Mouse (Mus musculus) MN1 (cell line): ENCODE data around the gene Esrp2.

Experiments used
- DNase-seq: peaks from one replicate; pipeline ENCODE4 v3.0.0-alpha.2; 2016; ENCODE audit warnings: low spot score

Gene Esrp2

DNA sequence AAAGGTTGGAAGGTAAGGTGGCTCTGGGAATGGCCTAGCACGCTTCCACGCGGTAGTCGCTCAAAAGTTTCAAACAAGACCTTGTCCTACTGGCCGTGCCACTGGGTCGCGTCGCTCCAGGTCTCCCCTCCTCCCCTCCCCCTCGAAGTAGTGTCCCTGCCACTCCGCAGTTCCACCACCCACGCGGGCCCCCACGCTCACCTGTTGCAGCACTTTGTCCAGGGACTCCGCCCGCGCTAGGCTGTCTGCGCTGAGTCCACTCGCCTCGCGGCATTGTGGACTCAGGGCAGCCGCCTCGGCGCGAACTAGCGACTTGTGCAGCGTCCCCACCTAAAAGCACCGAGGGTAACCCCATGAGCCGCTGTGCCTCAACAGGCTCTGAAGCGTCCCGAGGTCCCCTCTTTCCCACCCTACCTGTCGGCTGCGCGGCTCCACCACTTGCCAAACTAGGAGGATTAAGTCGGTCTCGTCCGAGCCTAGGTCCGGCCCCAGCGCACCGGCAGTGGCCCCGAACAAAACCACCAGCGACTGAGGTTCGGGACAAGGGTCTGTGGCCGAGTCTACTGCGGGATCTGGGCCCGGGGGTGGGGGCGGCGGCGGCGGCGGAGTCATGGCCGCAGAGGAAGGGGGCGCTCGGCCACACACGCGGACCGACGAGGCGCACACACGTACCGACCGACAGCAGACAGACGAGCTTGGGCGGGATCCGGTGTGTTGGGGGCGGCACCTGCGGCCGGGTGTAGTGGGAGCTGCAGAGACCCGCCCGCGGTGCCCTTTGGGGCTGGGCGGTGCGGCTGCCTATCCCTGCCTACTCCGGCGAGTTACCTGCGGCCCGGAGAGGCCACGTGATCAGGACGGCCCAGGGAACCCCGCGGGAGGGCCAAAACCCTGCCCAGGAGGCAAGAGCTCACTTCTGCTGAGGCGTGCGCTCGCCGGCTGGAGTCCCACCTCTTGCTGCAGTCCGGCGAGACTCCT, at the start of gene Esrp2:
Gene Esrp2, minus strand, starts transcription at position 819 of the 975 bp plus-strand sequence.
- DNase-seq = peak; percentile 36

DNA sequence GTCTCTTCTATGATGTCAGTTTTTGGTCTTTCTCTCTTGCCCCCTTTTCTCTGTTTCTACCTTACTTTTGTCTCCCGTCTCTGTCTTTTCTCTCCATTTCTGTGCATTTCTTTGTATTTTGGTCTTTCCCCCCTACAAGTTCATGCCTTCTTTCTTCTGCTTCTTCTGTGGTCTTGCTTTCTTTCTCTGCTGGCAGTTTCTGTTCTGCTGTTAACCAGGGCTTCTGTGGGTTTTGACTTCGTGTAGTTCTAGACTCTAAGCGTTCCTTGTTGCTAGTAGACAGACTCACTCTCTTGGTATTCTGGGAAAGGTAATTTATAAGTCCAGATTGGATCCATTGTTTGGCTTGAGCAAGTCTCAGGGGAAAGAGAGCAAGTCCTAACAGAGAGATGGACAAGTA, 49.6 kb upstream of the Esrp2 start:
- DNase-seq = no peak

GRCm38 (mm10) chr8:106185628-106186270, 49.0 kb upstream of the Esrp2 start:
- no peak for DNase-seq

DNA sequence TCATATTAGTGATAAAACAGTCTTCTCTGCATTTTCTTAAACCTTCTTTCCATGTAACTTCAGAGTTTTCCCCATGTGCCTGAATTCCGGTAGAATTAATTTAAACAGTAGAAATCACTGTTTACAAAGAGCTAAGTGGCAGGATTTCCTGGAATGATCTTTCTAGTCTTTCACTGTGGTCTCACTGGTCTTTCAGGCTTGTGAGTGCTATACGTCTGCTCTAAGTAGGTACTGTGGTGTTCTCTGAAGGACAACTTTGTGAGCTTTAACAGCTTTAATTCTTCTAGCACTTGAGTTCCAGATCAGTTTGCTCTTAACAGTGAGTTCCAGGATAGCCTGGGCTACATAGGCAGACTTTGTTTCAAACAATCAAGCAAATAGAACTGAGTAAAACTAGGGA, 41.7 kb upstream of the Esrp2 start:
- DNase-seq = no peak

- no peak for DNase-seq
Measured at GRCm38 (mm10) chr8:106177594-106177993, 40.8 kb upstream of the Esrp2 start.

- DNase-seq = no peak
Measured at GRCm38 (mm10) chr8:106176891-106177290, 40.1 kb upstream of the Esrp2 start.

- peak; percentile 25 for DNase-seq
Measured at GRCm38 (mm10) chr8:106173566-106173965, 36.8 kb upstream of the Esrp2 start.

DNA sequence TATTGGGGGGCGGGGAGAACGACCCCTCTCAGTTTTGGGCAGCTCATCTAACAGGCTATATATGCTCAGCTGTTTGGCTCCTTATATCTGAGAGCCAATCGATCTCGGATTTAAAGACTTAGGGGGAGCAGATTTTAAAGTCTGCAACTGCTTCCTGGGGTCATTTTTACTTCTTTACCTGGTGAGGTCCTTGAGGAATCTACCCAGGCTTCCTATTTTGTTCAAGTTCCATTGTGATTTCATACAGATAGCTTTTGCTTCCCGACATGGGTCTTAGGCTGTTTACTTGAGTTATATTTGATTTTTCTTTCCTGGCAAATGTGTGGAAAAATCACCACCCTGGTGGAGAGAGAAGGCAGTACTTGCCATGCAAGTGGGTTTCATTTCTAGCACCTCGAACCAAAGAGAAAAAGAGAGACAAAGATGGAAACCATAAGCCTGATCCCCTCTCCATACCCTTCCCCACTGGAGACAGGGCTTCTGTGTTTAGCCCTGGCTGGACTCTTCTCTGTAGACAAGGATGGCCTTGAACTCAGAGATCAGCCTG, 33.2 kb upstream of the Esrp2 start:
- DNase-seq = peak; percentile 41

DNA sequence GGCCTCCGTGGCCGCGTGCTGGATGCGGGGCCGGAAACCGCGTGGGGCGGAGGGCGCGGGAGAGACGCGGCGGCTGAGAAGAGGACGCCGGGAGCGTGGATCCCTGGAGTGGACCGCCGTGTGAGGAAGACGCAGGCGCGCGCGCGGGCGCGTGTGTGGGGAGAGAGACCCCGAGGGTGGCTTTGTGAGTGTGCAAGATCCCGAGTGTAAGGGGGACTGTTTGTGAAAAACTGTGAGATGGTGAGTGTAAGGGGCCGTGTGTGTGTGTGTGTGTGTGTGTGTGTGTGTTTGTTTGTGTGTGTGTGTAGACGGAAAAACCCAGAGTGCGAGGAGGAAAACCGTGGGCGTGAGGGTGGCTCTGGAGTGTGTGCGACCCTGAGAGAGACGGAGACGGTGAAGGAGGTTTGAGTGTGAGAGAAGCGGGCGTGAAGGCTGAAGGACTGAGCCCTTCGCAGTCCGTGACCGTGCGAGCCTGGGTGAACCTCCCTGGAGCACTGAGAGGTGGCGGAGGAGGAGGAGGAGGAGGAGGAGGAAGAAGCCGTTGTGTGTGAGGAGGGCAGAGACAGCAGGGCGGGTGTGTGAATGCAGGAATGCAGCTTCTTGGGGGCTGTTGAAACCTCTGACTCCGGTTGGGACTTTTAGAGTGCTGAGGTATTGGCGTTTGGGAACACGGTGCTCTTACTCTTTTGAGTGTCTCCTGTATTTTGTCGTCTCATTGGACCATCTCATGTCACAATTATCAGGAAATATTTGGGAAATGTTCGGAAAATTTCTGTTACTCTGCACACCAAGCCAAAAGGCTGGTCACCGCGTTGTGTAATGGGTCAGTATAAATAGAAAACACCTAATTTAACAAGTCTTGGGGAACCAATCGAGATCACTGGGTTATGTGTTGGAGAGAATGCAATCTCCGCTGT, 32.5 kb upstream of the Esrp2 start:
- DNase-seq = peak; percentile 54

DNA sequence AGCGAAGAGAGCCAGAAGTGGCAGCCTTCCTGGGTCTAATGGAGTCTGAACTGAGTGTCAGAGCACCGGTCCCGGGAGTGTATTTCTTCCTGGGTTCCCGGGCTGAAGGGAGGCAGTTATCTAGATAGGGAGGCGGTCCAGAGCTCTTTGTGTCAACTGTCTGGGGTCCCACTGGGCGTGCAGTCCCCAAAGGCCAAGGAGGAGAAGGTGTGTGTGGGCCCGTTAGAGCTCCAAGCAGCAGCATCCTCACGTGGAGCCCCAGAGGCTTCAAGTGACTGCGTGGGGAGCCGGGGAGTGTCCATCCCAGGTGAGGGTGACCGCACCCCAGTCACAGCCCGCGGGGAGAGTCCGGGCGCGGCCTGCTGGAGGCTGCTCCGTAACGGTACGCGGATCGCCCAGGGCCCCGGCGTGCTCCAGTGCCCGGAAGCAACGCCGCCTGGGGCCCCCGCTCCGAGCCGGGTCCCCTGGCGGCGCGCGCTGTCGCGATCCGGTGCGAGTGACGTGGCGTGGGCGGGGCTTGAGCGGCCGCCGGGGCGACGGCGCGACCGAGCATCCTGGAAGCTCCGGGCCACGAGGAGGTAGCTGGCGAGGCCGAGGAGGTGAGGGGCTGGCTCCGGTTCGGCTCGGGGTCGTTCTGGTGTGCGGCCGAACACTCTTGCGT, 31.7 kb upstream of the Esrp2 start, which contains the start of gene Slc7a6:
Gene Slc7a6, plus strand, starts transcription at position 502 of the 661 bp plus-strand sequence.
- DNase-seq = peak; percentile 89

- peak; percentile 81 for DNase-seq
Measured at GRCm38 (mm10) chr8:106165460-106165859, 28.7 kb upstream of the Esrp2 start.

DNA sequence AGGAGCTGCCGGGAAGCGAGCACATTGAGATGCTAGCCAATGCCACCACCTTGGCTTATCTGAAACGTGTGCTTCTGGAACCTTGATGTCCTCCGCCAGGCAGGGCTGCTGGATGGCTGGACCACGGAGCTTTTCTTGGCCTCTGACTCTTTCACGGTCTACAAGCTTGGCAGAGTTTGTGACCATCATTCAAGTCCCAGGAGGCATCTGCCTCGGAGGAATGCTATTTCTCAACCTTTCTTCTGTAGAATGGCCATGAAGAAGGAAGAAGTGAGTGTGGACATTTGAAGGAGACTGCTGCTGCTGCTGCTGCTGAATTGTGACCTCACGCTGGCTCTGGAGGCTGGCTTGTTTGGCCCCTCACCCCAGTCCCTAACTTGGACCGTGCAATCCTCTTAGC, 26.5 kb upstream of the Esrp2 start:
- no peak for DNase-seq

DNA sequence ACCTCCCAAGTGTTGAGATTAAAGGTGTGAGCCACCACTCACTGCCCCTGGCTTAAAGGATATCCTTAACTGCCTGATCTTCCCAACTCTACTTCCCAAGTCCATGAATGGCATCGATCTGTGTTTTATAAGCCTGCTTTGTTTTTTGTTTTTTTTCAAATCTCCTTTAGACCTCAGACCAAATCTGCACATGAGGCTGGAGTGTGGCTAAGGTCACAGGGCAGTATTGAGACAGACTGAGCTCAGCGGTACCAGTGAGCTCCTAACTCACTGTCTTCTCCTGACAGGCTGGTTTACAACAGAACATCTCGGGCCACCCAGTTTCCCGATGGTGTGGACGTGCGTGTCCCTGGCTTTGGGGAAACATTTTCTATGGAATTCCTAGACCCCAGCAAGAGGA, 23.1 kb upstream of the Esrp2 start:
- DNase-seq = no peak

DNA sequence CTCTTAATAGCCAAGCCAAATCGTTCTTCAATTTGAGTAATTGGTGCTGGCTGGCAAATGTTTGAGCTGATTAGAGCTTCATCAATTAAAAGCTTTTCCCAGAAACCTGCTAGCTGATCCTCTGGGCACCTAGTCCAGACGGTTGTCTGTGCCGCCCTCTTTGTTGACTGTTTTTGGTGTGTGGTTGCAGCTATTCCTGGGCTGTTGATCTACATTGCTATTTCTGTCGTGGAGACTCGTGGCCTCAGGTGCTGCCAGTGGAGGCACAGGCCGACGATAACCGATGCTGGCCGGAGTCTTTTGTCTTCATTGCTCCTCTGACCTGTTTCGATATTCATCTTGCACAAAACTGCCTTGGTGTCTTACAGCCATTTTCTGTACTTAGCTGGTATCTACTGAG, 21.6 kb upstream of the Esrp2 start:
- no peak for DNase-seq

DNA sequence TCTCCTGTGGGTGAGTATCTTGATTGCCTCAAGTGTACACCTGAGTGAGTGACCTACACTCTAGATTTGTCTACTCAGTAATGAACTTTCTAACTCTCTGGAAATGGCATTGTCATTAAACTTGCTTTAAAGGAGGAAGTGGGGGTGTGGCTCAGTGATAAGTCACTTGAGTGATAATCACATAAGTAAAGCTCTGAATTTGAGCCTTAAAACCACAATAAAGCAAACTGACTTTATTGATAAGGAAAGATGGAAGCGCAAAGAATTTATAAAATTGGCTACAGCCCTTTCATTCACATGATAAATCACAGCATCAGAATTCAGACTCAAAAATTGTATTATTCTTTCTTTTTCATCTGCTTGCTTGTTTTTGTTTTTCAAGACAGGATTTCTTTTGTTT, 20.6 kb upstream of the Esrp2 start:
- DNase-seq = no peak

- no peak for DNase-seq
Measured at GRCm38 (mm10) chr8:106152876-106153275, 16.1 kb upstream of the Esrp2 start.

GRCm38 (mm10) chr8:106151041-106151440, 14.3 kb upstream of the Esrp2 start:
- no peak for DNase-seq

- no peak for DNase-seq
Measured at GRCm38 (mm10) chr8:106150653-106151000, 13.9 kb upstream of the Esrp2 start.

- peak; percentile 93 for DNase-seq
Measured at GRCm38 (mm10) chr8:106149801-106150652, 13.3 kb upstream of the Esrp2 start, which contains the start of gene Pla2g15. Pla2g15 (plus strand) TSS chr8:106150399.

- no peak for DNase-seq
Measured at GRCm38 (mm10) chr8:106149025-106149424, 12.3 kb upstream of the Esrp2 start.
